Mouse (Mus musculus) cerebellum, adult 2 months (tissue): Measurements from ENCODE around the gene Fam151b. TPM values are rescaled to one million over a fixed set of nuclear protein-coding genes. Genes with fewer than 3 reads are reported as not detected.
A peak's percentile ranks its signal among the peaks of the same experiment; 100 is the strongest.

Experiments used
- DNase-seq, 2 experiments: peaks; one replicate each; pipeline ENCODE4 v3.0.0; 2021
- H3K27ac ChIP-seq: fragments of 200-500 bp; 2 replicates; pipeline ENCODE4 v1.5.1; 2012; ENCODE audit warnings: low read length, control low read depth, inconsistent platforms; ENCODE audit not compliant: insufficient read depth
- H3K27me3 ChIP-seq: fragments of 200-500 bp; 2 replicates; pipeline ENCODE4 v1.6.1; 2012; ENCODE audit warnings: inconsistent platforms, mild to moderate bottlenecking, low read length, moderate library complexity; ENCODE audit not compliant: control insufficient read depth, insufficient read depth
- H3K4me1 ChIP-seq: fragments of 200-500 bp; 2 replicates; pipeline ENCODE4 v1.6.1; 2011; ENCODE audit warnings: low read length; ENCODE audit not compliant: control insufficient read depth, insufficient read depth
- H3K4me3 ChIP-seq: fragments of 200-500 bp; replicated peaks from 2 replicates; pipeline ENCODE3; 2011; ENCODE audit warnings: mild to moderate bottlenecking, low read depth, low read length, control low read depth; ENCODE audit not compliant: insufficient read depth
- CTCF ChIP-seq: fragments of 200-500 bp; IDR thresholded peaks from 2 replicates; pipeline ENCODE4 v1.5.1; 2011; ENCODE audit warnings: low read depth, mild to moderate bottlenecking, control low read depth, low read length, moderate library complexity, borderline replicate concordance; ENCODE audit not compliant: insufficient read depth
- POLR2A ChIP-seq: fragments of 200-500 bp; IDR thresholded peaks from 2 replicates; pipeline ENCODE4 v1.6.1; 2011; ENCODE audit warnings: low read length, control low read depth, borderline replicate concordance; ENCODE audit not compliant: insufficient read depth
- WGBS: fragments of 180-500 bp; shearing (Covaris S2); methylation state at CpG from one replicate; pipeline ENCODE4 v1.1.7; 2018; 5-methylcytosine and 5-hydroxymethylcytosine counted together
- polyA plus RNA-seq: library from polyadenylated mRNA; depleted of rRNA; stranded (reverse); fragments of >200 nt; gene quantifications from 2 replicates; pipeline ENCODE4 v1.2.3, GENCODE M21; 2012

Fam151b gene
- polyA plus RNA-seq, 1 experiment: 7.4 TPM

GRCm38 (mm10) chr13:92438656-92439055 is 45.2 kb downstream of the Fam151b start:
- no peak for DNase-seq
- WGBS: 92% methylated on average over 10 of the region's 10 CpGs
- TF ChIP-seq POLR2A: no peak
- no peak for TF ChIP-seq CTCF
- H3K27ac ChIP-seq: no peak overlapping the region
- no peak overlapping the region for H3K4me3 ChIP-seq
- no peaks in the 10 kb centered on the region for H3K27me3 ChIP-seq
- no peaks in the 10 kb centered on the region for H3K4me1 ChIP-seq

GRCm38 (mm10) chr13:92427351-92427855 is 56.4 kb downstream of the Fam151b start:
- TF ChIP-seq CTCF: no peak
- no peak for TF ChIP-seq POLR2A
- Histone ChIP-seq H3K4me1 (peaks cover 2% of the 10 kb centered on the region), H3K27me3 (no peaks in the 10 kb centered on the region), H3K27ac (no peak overlapping the region), H3K4me3 (no peak overlapping the region)
- DNase-seq: peak; percentile 19 to 26
- WGBS: 57% methylated on average over 4 of the region's 4 CpGs

- TF ChIP-seq CTCF (no peak), POLR2A (no peak)
- Histone ChIP-seq H3K4me3 (peak overlapping the region; percentile 55), H3K27ac (no peak overlapping the region), H3K4me1 (peaks cover 2% of the 10 kb centered on the region), H3K27me3 (no peaks in the 10 kb centered on the region)
- peak; percentile 61 to 66 for DNase-seq
- WGBS: under 1% methylated on average over 92 of the region's 92 CpGs
Measured at GRCm38 (mm10) chr13:92426294-92427051, 57.3 kb downstream of the Fam151b start.

GRCm38 (mm10) chr13:92425758-92426264 is 58.0 kb downstream of the Fam151b start, which contains the start of gene Ankrd34b:
Ankrd34b (plus strand) TSS chr13:92425896.
- no peak within 1 kb of the TSS; the same call in 1 of the 2 replicates for H3K27ac ChIP-seq
- WGBS: 2% methylated on average over 54 of the region's 54 CpGs
- TF ChIP-seq CTCF: no peak
- TF ChIP-seq POLR2A: peak; percentile 55
- no peaks in the 10 kb centered on the region for H3K27me3 ChIP-seq
- peak within 1 kb of the TSS; percentile 55 for H3K4me3 ChIP-seq
- DNase-seq: peak; percentile 90 to 91
- peaks cover 2% of the 10 kb centered on the region for H3K4me1 ChIP-seq

GRCm38 (mm10) chr13:92423711-92424110 is 60.1 kb downstream of the Fam151b start:
- WGBS: 68% methylated on average over 3 of the region's 3 CpGs
- TF ChIP-seq POLR2A (no peak), CTCF (no peak)
- no peaks in the 10 kb centered on the region for H3K27me3 ChIP-seq
- peaks cover 2% of the 10 kb centered on the region for H3K4me1 ChIP-seq
- DNase-seq: no peak
- no peak overlapping the region for H3K27ac ChIP-seq
- no peak overlapping the region for H3K4me3 ChIP-seq

GRCm38 (mm10) chr13:92419630-92420029 is 64.2 kb downstream of the Fam151b start:
- TF ChIP-seq POLR2A (no peak), CTCF (no peak)
- H3K27me3 ChIP-seq: no peaks in the 10 kb centered on the region
- no peak overlapping the region for H3K27ac ChIP-seq
- H3K4me3 ChIP-seq: no peak overlapping the region
- no peak for DNase-seq
- 87% methylated on average over 11 of the region's 11 CpGs for WGBS
- no peaks in the 10 kb centered on the region for H3K4me1 ChIP-seq

GRCm38 (mm10) chr13:92410486-92410885 is 73.3 kb downstream of the Fam151b start:
- WGBS: 22% methylated on average over 2 of the region's 2 CpGs

GRCm38 (mm10) chr13:92403496-92403895 is 80.3 kb downstream of the Fam151b start:
- H3K4me1 ChIP-seq: peaks cover 8% of the 10 kb centered on the region
- no peak overlapping the region for H3K27ac ChIP-seq
- TF ChIP-seq POLR2A (no peak), CTCF (no peak)
- no peak for DNase-seq
- 91% methylated on average over 3 of the region's 3 CpGs for WGBS
- no peaks in the 10 kb centered on the region for H3K27me3 ChIP-seq
- no peak overlapping the region for H3K4me3 ChIP-seq

More at GRCm38 (mm10) chr13:92410486-92410885, 73.3 kb downstream of the Fam151b start:
- Histone ChIP-seq H3K4me3 (no peak overlapping the region), H3K27ac (no peak overlapping the region), H3K27me3 (no peaks in the 10 kb centered on the region), H3K4me1 (no peaks in the 10 kb centered on the region)
- DNase-seq: no peak
- TF ChIP-seq POLR2A (no peak), CTCF (no peak)
